Comparison of ENCODE assay signal across 8 mouse cellular contexts in genomic region chr16:75592671-75593500, GRCm38 (mm10). TPM values are rescaled to one million over a fixed set of nuclear protein-coding genes. Genes with fewer than 3 reads are reported as not detected.
DNase-seq lines count a peak whose midpoint lies in the region; ATAC-seq lines count a peak whose summit lies in the region.

Gene Rbm11, plus strand, starts transcription at chr16:75592844.

- H3K36me3 ChIP-seq in megakaryocyte, embryonic 14.5 days (replicated peaks; ENCODE audit: low read length): no peaks in the 10 kb centered on the region

- DNase-seq in adrenal gland, adult 2 months: peak; percentile 91
- peak; percentile 93 for DNase-seq in embryo, embryonic 11 days
- DNase-seq in gastrocnemius, postnatal 14 days: peak; percentile 70
- DNase-seq in left cerebral cortex, adult 9 months (ENCODE audit: low spot score in 2 of 2): peak; percentile 58 to 67
- DNase-seq in right cerebral cortex, adult 2 months (ENCODE audit: low spot score in 2 of 2): peak; percentile 75 to 79
- peak; percentile 19 for DNase-seq in urinary bladder, postnatal 10 days (ENCODE audit: low spot score)

- no peaks in the 10 kb centered on the region for H3K27me3 ChIP-seq in megakaryocyte, embryonic 14.5 days (replicated peaks)

- H3K9me3 ChIP-seq in megakaryocyte, embryonic 14.5 days: no peaks in the 10 kb centered on the region

- intact Hi-C loops in gastrocnemius, postnatal 14 days (cut with DNase I; ENCODE audit: low total_unique reads): no loop called here

- ATAC-seq in inflammation-experienced regulatory T-cells, adult 6 months: peak; percentile 84

- H3K4me3 ChIP-seq in megakaryocyte, embryonic 14.5 days (replicated peaks): peak within 1 kb of the TSS; percentile 95

- H3K4me1 ChIP-seq in megakaryocyte, embryonic 14.5 days: peaks cover 5% of the 10 kb centered on the region; the same call in 1 of the 2 replicates

RNA-seq across cellular contexts. Expression of gene Rbm11, which starts in this region (rescaled TPM):
- total RNA-seq in adrenal gland, adult 2 months (2021): 1 to 10 TPM in 1 of 2 experiments, under 1 TPM in 1; 0.98 to 2.4 TPM
- polyA plus RNA-seq in adrenal gland, adult 2 months (2012; rRNA removed): 0.16 and 0.30 TPM in 2 replicates
- total RNA-seq in gastrocnemius, postnatal 14 days (2021): under 1 TPM in 1 of 2 experiments, not detected in 1; 0.08 TPM
- 1 to 10 TPM in 2 of 3 experiments, under 1 TPM in 1; 0.69 to 2.5 (median 1.5) TPM for polyA plus RNA-seq in inflammation-experienced regulatory T-cells, adult 6 months (2017; shearing (Covaris generic))
- not detected in 2 replicates for polyA plus RNA-seq in megakaryocyte, embryonic 14.5 days (2012; ENCODE audit: insufficient read depth, low replicate concordance)

Comparison
In these comparisons a context has a peak if more than half of its experiments do, and no peak if none do; other contexts are left out.
1. Peak in every context shown above with its lines: DNase-seq, ATAC-seq and H3K4me3 ChIP-seq.
2. Peak in DNase-seq in gastrocnemius, postnatal 14 days; RNA of the gene not detected or under 1 TPM.
3. DNase-seq: peak in every context shown above with its lines; median percentile 93 in embryo, embryonic 11 days; 91 in adrenal gland, adult 2 months; 77 in right cerebral cortex, adult 2 months; 70 in gastrocnemius, postnatal 14 days; 62 in left cerebral cortex, adult 9 months; 19 in urinary bladder, postnatal 10 days.